Mouse (Mus musculus): ENCODE measurements around the gene Rgl3. TPM values are rescaled to one million over a fixed set of nuclear protein-coding genes. Genes with fewer than 3 reads are reported as not detected.

The Rgl3 gene
- 1 to 10 TPM; 1.3 to 1.8 TPM for total RNA-seq (2021)

DNA sequence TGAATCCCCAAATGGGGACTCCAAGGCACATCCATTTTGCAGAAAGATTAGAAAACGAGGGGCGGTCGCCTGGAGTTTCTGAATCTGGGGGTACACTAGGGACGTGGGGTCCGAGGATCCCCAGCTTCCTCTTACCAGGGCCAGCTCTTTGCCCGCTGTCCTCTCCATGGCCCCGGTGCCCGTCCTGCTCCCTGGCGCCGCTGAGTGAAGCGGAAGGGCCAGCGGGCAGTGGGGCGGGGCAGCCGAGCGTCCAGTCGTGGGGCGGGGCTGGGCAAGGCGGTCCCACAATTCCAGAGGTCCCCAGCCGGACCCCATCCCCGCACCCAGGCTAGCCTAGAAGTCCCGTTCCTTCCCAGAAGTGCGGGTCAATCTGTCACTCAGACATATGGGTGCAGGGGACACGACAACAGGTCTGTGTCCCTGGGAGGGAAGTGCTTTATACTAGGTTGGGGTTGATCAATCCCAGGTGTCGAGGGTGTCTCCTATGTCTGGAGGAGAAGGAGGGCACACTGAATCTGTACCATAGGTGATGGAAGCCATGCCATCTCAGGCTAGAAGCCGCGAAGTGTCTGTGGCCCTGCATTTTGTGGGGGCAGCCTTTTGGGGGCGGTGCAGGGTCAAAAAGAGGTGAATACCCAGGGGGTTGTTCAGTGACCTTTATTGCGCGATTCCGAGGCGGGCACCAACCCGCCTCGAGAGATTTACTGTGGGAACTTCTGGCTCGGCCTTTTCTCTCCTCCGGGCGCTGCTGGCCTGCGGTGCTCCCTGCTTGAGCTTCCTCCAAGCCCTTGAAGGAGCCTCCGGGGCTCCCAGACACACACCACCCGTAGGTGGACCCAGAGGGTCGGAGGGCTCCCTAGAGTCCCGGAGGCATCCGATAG lies at the start of gene Rgl3:
Rgl3 (minus strand) TSS at position 217 of the 881 bp plus-strand sequence.
- peak in 1 of 2 experiments; percentile 67 for DNase-seq (ENCODE audit: extremely low spot score in 1 of 2, low spot score in 2 of 2)
- intact Hi-C loops (cut with DNase I), result no loop called here

DNA sequence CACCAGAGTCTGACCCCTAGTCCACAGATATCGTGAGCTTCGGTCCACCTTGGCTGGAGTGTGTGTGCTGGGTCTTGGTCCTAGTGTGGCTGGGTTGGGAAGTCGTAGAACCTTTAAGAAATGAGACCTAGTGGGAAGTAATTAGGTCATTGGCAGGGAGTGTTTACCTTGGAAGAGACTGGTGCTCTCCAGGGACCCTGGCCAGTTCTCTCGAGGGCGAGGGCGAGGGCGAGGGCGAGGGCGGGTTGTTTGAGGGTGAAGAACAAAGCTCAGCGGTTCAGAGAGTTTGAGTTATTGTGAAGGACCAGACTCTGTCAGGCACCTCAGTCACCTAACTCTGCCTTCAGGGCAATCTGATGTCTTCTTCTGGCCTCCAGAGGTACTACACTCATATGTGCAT lies 48.6 kb upstream of the Rgl3 start:
- intact Hi-C loops (cut with DNase I), result no loop called here
- DNase-seq (ENCODE audit: extremely low spot score in 1 of 2, low spot score in 2 of 2), result no peak

DNA sequence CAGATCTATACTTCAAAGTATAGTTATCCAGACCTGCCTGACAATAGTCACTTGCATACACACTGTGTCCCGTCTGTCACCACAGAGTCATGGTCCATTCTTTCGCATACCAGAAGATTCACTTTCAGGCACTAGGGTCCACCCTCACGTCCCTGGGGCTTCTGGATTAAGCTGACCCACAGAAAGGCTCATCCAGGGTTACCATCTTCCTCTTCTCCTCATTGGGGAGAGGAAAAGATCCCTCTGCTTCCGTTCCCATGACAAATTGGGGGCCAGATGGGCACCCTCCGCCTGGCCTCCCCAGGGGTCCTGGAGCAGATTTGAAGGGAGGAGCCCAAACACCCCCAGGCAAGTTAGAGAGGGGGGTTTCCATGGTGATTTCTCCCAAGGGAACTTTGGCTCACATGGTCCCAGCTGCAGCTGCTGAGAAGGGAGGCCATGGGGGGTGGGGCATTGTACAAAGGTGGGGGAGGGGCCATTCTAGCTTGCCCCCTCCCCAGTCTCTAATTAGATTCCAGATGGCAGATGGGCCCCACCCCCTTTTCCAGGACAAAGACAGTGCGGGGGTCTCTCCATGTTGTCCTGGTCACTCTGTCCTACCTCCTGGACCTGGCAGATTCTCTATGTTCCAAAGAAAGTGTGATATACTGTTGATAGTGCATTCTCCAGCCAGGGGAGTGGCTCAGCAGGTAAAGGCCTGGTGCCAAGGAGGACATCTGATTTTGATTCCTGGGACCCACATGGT lies 46.2 kb upstream of the Rgl3 start:
- intact Hi-C loops (cut with DNase I), result no loop called here
- DNase-seq (ENCODE audit: extremely low spot score in 1 of 2, low spot score in 2 of 2), result no peak

DNA sequence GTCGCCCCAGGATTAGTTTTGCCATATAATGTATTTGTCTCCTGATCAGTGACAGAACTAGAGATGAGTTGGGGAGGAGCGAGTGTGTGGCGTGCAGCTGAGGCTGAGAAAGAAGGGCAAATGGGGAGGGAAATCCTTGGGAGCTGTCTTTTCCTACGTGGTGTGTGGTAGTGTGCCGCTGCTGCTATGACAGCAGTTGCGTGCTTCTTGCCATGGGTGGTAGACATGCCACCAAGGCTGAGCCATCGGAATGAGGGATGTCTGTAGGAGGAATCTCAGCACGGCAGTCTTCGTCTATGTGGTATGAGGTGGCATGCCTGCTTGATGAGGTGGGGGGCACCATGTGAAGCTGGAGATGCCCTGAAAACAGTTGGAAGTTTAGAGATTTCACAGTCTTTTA lies 41.1 kb upstream of the Rgl3 start:
- no peak for DNase-seq (ENCODE audit: extremely low spot score in 1 of 2, low spot score in 2 of 2)

DNA sequence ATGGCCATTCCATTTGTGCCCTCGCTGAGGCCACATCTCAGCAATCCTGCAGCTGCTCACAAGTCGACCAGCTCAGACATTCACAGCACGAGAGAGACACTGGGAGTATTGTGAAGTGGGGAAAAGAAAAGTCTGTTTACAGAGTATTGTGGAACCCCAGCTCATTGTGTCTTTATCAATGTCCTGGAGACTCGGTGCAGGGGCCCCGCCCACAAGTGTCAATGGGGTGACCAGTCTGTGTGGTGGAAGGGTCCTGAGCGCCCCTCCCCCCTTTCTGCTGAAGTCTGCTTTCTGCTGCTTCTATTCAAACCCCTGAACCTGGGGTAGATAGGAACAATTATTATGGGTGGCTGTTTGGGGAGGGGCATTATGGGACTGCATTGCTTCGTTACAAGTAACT lies 39.2 kb upstream of the Rgl3 start:
- intact Hi-C loops (cut with DNase I), result no loop called here

More for the DNA sequence above, 41.1 kb upstream of the Rgl3 start:
- intact Hi-C loops (cut with DNase I), result no loop called here

DNA sequence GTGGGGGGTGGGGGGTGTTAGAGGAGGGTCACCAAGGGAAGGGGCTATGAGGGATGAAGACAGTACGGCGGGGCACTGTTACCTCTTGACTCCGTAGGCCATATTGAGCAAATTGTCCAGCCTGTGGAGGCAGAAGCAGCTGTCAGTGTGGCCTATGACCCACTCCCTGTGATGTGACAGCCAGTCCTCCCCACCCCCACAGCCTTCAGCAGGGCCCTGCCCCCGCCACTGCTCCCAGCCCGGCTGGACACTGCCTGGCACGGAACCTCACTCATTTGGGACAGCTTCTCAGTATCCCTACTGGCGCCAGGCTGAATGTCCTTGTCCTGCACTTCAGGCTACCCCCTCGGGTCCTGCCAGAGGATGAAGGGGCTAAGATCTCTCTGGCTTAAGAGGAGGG lies 35.3 kb upstream of the Rgl3 start:
- intact Hi-C loops (cut with DNase I), result no loop called here
- DNase-seq (ENCODE audit: extremely low spot score in 1 of 2, low spot score in 2 of 2), result no peak

More for the DNA sequence above, 39.2 kb upstream of the Rgl3 start:
- DNase-seq (ENCODE audit: extremely low spot score in 1 of 2, low spot score in 2 of 2), result no peak

DNA sequence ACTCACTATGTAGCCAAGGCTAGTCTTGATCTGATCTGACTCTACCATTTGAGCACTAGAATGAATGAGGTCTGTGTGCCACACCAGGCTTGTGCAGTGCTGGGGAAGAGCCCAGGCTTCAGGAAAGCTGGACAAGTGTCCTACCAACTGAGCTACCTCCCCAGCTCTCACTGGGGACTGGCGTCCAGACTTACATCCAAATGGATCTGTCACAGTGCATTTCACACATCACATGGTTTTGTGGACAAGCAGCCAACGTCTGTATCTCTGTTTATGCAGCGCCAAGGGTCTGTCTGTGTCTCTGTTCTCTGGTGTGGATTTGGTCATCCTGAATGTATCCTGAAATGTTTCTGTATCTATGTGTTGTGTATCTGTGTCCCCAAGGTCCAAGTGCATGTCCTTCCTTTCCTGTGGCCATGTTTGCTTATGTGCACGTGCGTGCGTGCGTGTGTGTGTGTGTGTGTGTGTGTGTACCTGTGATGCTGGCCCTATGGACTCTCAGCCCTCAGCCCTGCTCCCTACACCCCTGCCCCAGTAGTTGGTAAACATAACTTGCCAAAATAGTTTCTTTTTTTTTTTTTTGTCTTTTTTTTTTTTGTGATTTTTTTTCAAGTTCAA lies 28.1 kb upstream of the Rgl3 start:
- no peak for DNase-seq (ENCODE audit: extremely low spot score in 1 of 2, low spot score in 2 of 2)
- intact Hi-C loops (cut with DNase I), result no loop called here

DNA sequence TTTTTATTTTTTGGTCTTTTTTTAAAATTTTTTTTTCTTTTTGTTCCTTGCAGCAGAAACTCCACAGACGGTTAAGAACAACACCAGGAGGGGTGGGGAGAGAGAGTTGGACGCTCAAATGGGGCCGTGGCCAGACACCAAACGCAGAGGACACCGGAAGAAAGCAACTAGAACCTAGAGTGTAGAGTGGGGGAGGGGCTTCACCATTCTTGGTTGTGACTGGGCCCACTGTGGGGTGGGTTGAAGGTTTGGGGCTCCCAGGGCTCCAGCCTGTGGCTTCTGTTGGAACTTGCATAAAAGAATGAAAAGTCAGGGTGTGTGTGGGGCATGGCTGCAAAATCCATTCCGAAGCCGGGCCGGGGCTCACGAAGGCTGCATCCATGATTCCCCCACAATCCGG lies 27.0 kb upstream of the Rgl3 start:
- intact Hi-C loops (cut with DNase I), result no loop called here

DNA sequence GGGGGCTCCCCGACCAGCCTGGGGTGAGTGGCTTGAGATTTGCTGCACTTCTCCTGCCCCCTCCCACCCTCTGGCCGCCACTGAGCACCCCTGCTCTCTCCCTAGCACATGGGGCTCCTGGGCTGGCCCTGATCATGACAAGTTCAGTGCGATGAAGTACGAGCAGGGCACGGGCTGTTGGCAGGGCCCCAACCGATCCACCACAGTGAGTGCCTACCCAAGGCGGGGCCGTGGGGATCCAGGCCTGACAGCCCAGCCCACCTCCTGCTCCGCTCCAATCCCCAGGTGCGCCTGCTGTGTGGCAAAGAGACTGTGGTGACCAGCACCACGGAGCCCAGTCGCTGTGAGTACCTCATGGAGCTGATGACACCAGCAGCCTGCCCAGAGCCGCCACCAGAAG lies 23.5 kb upstream of the Rgl3 start:
- DNase-seq (ENCODE audit: extremely low spot score in 1 of 2, low spot score in 2 of 2), result no peak
- intact Hi-C loops (cut with DNase I), result no loop called here

More for the DNA sequence above, 27.0 kb upstream of the Rgl3 start:
- DNase-seq (ENCODE audit: extremely low spot score in 1 of 2, low spot score in 2 of 2), result no peak

DNA sequence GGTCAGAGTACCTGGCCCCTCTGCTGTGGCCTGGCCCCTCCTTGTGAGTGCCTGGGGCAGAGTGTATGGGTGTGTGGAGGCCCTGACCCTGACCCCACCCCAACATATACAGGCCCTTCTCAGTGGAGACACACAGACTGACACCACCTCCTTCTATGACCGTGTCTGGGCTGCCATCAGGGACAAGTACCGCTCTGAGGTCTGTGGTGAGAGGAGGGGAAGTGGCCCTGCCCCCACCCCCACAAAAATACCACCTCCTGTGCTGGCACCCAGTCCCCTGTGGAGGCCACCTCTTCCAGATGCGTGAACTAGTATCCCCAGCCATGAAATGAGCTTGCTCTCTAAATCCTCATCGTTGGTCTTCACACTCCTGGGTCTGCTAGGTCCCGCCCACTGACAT lies 21.8 kb upstream of the Rgl3 start:
- intact Hi-C loops (cut with DNase I), result no loop called here
- no peak for DNase-seq (ENCODE audit: extremely low spot score in 1 of 2, low spot score in 2 of 2)

DNA sequence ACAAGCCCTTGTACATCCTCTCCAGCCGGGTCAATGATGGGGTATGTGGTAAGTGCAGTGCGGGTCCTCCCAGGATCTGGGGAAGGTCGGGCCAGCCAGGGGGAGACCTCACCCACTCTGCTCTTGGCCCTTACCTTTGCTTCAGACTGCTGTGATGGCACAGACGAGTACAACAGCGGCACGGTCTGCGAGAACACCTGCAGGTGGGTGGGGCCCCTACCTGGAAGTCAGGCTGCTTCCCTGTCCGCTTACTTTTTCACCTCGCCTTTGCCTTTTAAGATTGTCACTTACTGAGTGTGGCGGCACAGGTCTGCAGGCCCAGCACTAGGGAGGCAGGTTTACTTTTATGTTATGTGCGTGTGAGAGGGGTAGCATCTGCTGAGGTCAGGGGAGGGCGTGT lies 15.3 kb upstream of the Rgl3 start:
- no peak for DNase-seq (ENCODE audit: extremely low spot score in 1 of 2, low spot score in 2 of 2)
- intact Hi-C loops (cut with DNase I), result no loop called here

DNA sequence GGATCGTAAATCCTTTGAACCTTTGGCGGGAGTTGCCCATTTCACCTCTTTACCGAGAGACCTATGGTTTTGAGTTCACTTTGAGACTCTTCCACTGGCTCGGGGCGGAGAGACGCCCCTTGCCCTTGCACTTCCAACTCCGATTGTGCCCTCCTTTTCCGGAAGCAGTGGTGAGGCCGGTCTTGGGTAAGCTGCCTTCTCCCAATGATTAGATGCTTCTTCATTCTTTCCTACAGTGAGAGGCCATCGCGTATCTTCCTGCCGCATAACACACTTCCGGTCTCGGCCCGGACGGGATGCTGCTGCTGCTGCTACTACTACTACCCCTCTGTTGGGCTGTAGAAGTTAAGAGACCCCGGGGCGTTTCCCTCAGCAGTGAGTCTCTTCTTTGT lies 13.9 kb upstream of the Rgl3 start:
- peak in 1 of 2 experiments; percentile 51 for DNase-seq (ENCODE audit: extremely low spot score in 1 of 2, low spot score in 2 of 2)
- intact Hi-C loops (cut with DNase I), result no loop called here

DNA sequence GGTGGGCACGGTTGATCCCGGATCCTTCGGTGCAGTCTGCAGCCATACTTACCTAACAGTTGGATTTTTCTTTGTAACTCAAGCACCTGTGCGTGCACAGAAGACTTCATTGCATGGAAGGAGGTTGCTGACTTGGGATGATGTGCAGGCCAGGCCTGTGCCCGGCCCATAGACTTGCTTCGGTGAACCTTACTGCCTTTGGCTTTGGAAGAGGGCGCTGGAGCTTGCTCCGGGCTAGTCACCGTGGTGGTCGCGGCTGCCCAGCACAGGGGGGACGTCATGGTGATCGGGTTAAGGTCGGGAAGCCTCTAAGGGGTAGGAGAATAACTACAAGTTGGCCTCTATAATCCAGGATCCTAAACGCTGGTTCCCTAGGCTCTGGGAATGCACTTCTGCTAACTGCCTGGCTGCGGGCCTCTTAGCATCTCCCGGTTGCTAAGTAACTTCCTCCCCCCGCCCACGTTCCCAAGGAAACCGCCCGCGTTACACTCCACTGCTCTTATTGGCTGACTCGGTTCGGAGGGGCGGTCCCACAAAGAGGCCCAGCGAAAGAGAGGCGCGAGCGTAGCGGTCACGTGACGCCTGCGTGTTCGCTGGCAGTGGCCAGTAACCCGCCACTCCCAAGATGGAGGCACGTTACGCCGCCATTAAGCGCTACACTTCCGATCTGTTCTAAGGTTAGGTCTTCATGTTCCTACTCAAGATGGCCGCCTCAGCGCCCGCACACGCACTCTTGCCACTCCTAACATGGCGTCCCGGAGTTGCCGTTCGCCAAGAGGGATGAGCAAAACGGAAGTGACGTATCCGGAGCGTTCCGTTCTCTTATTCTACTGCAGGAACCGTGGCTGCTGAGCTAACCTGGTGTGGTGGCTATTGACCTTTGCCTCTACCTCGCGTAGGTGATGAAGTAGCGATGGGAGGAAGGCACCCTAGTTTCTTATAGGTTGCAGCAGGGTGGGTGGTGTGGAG lies 13.2 kb upstream of the Rgl3 start, which contains the start of the genes Ccdc151 and Prkcsh:
Ccdc151 (minus strand) TSS at position 441 of the 969 bp plus-strand sequence.
Prkcsh (plus strand) TSS at position 613 of the 969 bp plus-strand sequence.
- intact Hi-C loops (cut with DNase I), result no loop called here
- peak; percentile 100 for DNase-seq (ENCODE audit: extremely low spot score in 1 of 2, low spot score in 2 of 2)

DNA sequence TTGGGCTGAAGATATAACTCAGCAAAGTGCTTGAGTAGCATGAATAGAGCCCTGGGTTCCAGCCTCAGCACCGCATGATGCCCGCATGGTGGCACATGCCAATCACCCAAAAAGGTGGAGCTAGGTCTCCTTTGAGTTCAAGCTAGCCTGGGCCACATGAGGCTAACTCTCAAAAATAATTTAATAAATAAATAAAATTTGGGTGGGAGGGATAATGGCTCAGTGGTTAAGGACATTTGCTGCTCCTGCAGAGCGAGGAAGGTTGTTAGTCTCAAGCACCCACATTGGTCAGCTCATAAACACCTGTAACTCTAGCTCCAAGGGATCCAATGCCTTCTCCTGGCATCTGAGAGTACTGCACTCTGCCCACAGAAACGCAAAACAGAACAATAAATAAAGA lies 12.4 kb upstream of the Rgl3 start:
- intact Hi-C loops (cut with DNase I), result no loop called here
- DNase-seq (ENCODE audit: extremely low spot score in 1 of 2, low spot score in 2 of 2), result no peak

DNA sequence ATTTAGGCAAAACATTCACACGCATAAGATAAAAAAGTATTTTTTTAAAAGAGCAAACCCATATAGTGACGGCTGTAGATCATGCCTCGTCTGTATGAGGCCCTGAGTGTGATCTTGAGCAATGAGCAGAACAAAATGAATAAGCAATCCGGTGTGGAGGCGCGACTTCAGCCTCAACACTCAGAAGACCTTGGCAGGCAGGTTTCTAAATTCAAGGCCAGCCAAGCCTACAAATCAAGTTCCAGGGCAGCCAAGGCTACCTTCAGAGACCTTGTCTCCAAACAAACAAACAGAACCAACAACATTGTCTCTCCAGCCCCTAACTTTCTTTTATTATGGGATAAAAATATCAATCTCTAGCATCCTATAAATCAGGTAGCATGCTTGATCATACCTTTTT lies 11.1 kb upstream of the Rgl3 start:
- intact Hi-C loops (cut with DNase I), result no loop called here
- no peak for DNase-seq (ENCODE audit: extremely low spot score in 1 of 2, low spot score in 2 of 2)

DNA sequence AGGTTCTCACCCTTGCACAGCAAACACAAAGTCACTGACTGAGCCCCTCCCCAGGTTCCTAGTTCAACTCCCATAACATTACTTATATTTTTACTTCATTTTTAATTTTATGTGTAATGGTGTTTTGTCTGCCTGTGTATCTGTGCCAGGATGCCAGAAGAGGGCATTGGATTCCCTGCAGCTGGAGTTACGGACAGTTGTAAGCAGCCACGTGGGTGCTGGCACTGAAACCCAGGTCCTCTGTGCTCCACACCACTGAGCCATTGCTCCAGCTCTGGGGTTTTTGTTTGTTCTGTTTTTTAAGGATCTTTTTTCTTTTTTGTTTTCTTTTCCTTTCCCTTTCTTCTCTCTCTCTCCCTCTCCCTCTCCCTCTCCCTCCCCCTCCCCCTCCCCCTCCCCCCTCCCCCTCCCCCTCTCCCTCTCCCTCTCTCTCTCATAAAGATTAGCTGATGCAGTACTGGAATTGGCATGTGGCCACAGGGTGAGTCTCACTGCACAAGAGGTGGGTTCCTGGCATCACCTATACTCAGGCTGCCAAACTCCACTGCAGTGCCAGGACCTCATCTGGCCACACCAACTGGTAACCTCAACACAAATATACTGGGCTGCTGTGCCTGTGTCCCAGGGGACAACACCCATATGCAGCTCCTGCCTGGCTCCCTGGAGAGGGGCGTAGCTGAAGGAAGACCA lies 7.1 kb upstream of the Rgl3 start:
- DNase-seq (ENCODE audit: extremely low spot score in 1 of 2, low spot score in 2 of 2), result no peak
- intact Hi-C loops (cut with DNase I), result loop anchor here (5.0 kb wide), 1 partner anchor 34 kb away; the partner anchor contains the start of gene Epor

DNA sequence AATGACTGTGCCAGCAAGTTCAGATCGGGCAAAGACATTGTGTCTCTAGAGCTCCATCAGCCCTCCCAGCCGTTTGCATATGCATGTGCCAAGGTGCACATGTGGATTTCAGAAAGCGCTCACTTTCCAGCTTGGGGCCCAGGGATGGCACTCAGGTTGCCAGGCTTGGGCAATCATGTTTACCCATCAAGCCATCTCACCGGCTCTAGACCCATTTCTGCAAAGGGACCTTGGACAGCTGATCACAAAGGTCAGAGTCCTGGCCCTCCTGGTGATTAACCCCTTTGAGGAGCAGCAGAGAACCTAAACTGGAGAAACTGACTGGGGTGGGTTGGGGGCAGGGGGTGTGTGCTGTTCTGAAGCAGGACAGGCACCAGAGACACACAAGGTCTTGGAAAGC lies 3.0 kb upstream of the Rgl3 start:
- no peak for DNase-seq (ENCODE audit: extremely low spot score in 1 of 2, low spot score in 2 of 2)
- intact Hi-C loops (cut with DNase I), result no loop called here
